Mouse (Mus musculus) megakaryocyte, adult 5-6 weeks (primary cell): ENCODE measurements around the gene Lrif1. TPM values are rescaled to one million over a fixed set of nuclear protein-coding genes. Genes with fewer than 3 reads are reported as not detected.
"Not testable (repeated sequence)": the region's sequence is repeated elsewhere in the genome, so short reads cannot be mapped to it uniquely, and the experiment has no call there.

ENCODE experiments used
- ATAC-seq: 2 replicates; pipeline ENCODE4 v1.8.0; 2016; ENCODE audit warnings: mild to moderate bottlenecking, inconsistent platforms; ENCODE audit not compliant: poor library complexity, severe bottlenecking
- total RNA-seq, 2 experiments: library from RNA; stranded (forward) in 1 of 2; stranded (reverse) in 1 of 2; fragments of 153-499, 151-499 nt in 1 of 2; fragments of 221-1000, 200-1000 nt in 1 of 2; gene quantifications; 2 replicates each; pipeline versions ENCODE4 v1.2.3 to v1.2.4; 2015 to 2017

The Lrif1 gene
- 45.2 and 45.5 TPM in 2 replicates for total RNA-seq (2015)
- 30.4 and 42.1 TPM in 2 replicates for total RNA-seq (2017)

DNA sequence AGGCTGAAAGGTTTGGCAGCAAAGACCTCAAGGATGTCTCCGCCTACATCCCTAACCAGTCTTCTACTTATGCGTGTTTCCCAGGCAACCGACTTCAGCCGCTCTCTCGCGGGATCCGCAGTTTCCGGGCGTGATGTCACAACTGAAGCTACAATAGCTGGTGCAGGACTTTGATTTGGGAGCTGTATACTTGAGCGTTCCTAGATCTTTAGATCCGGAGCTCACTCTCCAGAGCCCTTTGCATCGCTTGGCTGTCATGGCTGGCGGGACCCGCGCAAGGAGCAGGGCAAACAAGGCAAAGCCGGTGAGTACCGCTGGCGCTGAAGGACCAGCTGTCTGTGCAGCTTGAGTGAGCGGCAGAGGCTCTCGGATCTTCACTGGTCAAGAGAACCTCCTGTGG, at the start of gene Lrif1:
Lrif1 (plus strand) TSS at position 158 of the 400 bp plus-strand sequence.
- ATAC-seq, result peak; percentile 95

DNA sequence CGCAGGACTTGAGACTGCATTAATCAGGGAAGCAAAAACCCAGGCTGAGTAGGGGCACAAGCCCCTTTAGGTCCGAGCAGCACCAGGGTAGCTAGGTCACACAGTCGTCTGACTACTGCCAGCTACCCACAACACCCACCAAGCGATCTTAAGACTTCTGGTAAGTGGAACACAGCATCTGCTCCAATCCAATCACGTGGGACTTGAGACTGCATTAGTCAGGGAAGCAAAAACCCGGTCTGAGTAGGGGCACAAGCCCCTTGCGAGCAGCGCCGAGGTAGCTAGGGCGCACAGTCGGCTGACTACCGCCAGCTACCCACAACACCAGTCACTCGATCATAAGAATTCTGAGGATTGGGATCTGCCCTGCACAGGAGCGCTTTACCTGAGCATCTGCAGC, 12.0 kb upstream of the Lrif1 start:
- not testable (repeated sequence) for ATAC-seq

DNA sequence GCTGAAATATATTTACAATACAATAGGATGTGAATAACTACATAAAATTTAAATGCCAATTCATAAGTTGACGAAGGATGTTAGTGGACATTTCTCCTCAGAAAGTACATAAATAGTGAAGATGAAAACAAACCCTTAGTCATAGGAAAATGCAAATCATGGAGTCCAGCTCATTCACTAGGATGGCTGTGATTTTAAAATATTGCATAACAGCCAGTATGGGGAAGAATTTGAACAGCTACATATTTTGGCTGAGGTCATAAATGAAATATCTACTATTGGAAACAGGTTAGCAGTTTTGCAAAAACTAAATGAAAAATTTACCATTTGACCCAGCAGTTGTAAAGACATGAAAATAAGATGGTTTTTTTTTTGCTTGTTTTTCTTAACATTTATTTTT, 594 bp downstream of the Lrif1 start:
- ATAC-seq, result no peak

DNA sequence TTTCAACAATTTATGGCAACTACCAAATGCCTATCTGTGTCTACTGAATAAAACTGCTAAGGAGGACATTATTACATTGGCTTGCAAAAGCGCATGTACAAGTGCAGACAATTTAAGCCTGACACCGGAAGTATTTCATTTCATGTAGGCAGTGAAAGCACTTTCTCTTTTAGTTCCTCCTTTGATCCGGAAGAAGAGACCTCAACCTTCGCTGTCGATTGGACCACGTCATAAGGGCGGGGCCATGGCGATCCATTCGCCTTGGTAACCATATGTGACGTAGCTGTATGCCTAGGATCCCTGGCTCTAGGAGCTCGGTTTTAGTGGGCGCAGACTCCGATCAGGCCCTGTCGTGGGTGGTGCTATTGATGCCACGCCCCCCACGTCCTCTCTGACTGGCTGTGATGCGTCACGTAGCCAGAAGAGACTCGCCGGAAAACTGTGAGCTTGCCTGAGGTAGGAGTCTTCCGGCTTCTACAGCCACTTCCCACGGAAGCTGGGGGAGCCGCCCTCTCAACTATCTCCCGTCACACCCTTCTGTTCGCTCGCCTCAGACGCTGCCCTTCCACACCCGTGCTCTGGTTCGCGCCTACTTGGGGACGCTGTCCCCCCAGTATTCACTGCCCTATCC, 36.7 kb downstream of the Lrif1 start:
- ATAC-seq, result peak; percentile 86

DNA sequence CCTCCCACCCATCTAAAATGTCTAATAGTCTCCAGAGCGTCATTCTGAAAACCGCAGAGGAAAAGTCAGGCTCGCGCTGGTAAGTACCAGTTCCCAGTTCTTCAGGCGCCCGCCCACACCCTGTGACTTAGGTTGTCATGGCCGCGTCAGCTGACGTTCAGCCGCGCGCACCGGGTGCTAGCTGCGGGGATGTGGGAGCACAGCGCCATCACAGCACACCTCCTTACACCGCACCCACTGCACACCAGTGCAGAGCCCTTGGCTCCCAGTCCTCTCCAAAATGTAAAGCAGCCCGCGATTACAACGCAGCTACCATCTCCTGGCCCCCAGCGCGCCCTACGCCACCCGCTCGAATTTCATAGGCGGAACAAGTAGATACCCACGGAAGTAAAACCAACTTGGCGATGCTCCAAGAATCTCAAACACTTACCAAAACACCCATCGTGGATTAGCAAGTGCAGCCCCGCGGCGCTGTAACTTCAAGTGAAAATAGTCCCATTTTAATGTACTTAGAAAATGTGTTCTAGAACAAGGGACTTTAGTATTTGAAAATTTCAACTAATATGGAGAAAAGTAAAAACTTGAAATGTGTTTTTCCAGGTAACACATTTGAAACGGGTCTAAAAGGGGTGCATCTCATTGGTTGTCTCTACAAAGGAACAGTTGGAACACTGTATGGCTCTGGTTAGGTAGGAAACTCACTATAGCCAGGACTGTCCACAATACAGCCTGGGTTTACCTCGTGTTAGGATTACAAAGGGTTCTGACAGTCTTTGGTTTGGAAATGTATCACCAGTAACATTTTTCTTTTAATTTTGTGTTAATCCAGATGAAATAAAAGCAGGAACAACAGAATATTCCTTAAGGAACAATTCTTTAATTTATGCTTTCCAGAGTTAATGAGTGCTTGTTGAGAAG, 37.5 kb downstream of the Lrif1 start:
- ATAC-seq, result peak; percentile 77

DNA sequence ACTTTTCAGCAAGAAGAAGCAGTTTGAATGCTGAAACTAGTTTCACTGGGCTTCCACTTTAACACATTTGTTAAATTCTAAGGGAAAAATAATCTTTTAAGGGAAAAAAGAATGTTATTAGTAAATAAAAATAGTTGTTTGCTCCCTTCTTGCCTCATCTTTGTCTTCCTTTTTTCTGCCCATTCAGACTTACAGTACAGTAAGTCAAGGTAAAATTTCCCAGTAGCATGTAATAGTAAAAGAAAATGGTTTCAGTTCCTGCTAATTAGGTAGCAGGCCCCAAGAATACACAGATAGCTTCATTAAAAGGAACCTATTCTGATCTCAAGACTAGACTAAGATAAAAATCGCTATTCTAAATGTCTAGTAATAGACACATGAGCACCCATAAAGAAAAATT, 71.1 kb downstream of the Lrif1 start:
- ATAC-seq, result no peak

DNA sequence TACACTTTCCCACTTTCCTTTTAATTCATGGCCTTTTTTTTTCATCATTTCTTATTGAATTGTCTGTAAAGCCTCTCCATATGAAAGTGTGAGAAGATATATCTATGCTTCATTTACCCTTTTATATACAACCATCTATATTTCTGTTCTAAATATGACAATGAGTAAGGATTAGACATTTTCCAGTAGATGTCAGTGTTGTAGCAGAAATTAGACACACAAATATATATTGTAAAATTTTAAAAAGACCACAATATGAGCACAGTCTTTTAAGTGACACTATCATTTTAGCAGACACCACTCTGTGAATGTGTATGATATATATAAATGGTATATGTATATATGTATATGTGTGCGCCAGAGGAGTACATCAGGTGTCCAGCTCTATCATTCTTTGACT, 87.0 kb downstream of the Lrif1 start:
- peak; percentile 47; the same call in 1 of the 2 replicates for ATAC-seq

DNA sequence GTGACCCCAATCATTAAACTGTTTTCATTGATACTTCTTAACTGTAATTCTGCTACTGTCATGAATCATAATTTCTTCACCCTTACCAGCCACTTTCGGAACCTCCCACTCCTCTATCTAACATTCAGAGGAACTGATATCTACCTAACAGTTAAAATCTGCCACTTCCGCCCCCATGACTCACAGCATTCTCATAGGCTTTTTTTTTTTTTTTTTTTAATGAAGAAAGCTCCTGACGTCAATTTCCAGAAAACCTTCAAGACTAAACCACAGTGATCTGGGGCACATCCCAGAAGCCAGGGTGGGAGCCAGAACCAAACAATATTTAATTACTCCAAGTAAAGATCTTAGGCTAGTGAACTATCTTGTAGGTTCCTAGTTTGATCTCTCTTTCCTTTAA, 100.3 kb downstream of the Lrif1 start:
- ATAC-seq, result peak; percentile 41

Other genes starting within 250 kb of the Lrif1 start
- 10.6 and 14.0 TPM in 2 replicates for gene Dennd2d, start 202.6 kb upstream of the Lrif1 start, total RNA-seq (2015)
- gene Dennd2d, start 202.6 kb upstream of the Lrif1 start, total RNA-seq (2017), result 20.3 and 20.7 TPM in 2 replicates
- gene Dram2, start 137.2 kb upstream of the Lrif1 start, total RNA-seq (2015), result 78.6 and 107 TPM in 2 replicates
- 72.5 and 94.8 TPM in 2 replicates for gene Dram2, start 137.2 kb upstream of the Lrif1 start, total RNA-seq (2017)
- gene Cept1, start 137.2 kb upstream of the Lrif1 start, total RNA-seq (2015), result 69.6 and 74.0 TPM in 2 replicates
- 104 and 122 TPM in 2 replicates for gene Cept1, start 137.2 kb upstream of the Lrif1 start, total RNA-seq (2017)
- 586 and 665 TPM in 2 replicates for gene Cd53, start 105.2 kb downstream of the Lrif1 start, total RNA-seq (2015)
- gene Cd53, start 105.2 kb downstream of the Lrif1 start, total RNA-seq (2017), result 642 and 690 TPM in 2 replicates
- not detected in 2 replicates for gene Olfr266, start 141.3 kb downstream of the Lrif1 start, total RNA-seq (2015)
- gene Olfr266, start 141.3 kb downstream of the Lrif1 start, total RNA-seq (2017), result not detected in 2 replicates